Mouse (Mus musculus) lung, adult 2 months (tissue): ENCODE results near the gene H2afj. TPM values are rescaled to one million over a fixed set of nuclear protein-coding genes. Genes with fewer than 3 reads are reported as not detected.

Experiments
- DNase-seq: peaks from one replicate; pipeline ENCODE4 v3.0.0; 2022
- H3K4me1 ChIP-seq: fragments of 200-500 bp; 2 replicates; pipeline ENCODE4 v1.6.1; 2011; ENCODE audit warnings: low read length; ENCODE audit not compliant: control insufficient read depth, insufficient read depth
- H3K4me3 ChIP-seq: fragments of 200-500 bp; replicated peaks from 2 replicates; pipeline ENCODE3; 2011; ENCODE audit warnings: low read depth, mild to moderate bottlenecking, control low read depth, low read length; ENCODE audit errors: extremely low read depth
- CTCF ChIP-seq: fragments of 200-500 bp; IDR thresholded peaks from 2 replicates; pipeline ENCODE4 v1.5.1; 2011; ENCODE audit warnings: mild to moderate bottlenecking, low read length, control low read depth; ENCODE audit not compliant: insufficient read depth
- POLR2A ChIP-seq: fragments of 200-500 bp; IDR thresholded peaks from 2 replicates; pipeline ENCODE4 v1.6.1; 2011; ENCODE audit warnings: low read depth, mild to moderate bottlenecking, control low read depth, low read length, borderline replicate concordance; ENCODE audit errors: extremely low read depth
- WGBS: fragments of 180-500 bp; shearing (Covaris S2); methylation state at CpG from one replicate; pipeline ENCODE4 v1.1.7; 2018; 5-methylcytosine and 5-hydroxymethylcytosine counted together
- polyA plus RNA-seq: library from polyadenylated mRNA; depleted of rRNA; stranded (reverse); fragments of >200 nt; gene quantifications from 2 replicates; pipeline ENCODE4 v1.2.3, GENCODE M21; 2012; rRNA removed

The H2afj gene
- polyA plus RNA-seq, result 242 and 409 TPM in 2 replicates

- H3K4me1 ChIP-seq, result peaks cover 5% of the 10 kb centered on the region; the same call in 1 of the 2 replicates
- H3K4me3 ChIP-seq, result peak within 1 kb of the TSS; percentile 71
- no peak for TF ChIP-seq CTCF
- TF ChIP-seq POLR2A, result peak; percentile 76; the same call in 1 of the 2 replicates
- WGBS, result under 1% methylated on average over 34 of the region's 34 CpGs
- DNase-seq, result peak; percentile 99
These were observed at the start of gene H2afj for GRCm38 (mm10) chr6:136808014-136808417. Gene H2afj, plus strand, starts transcription at chr6:136808244.

- no peak for DNase-seq
- no peak for TF ChIP-seq POLR2A
- no peak for TF ChIP-seq CTCF
- H3K4me1 ChIP-seq, result no peaks in the 10 kb centered on the region
- H3K4me3 ChIP-seq, result no peak overlapping the region
- 5% methylated on average over 1 of the region's 1 CpGs for WGBS
These were observed 44.1 kb upstream of the H2afj start for GRCm38 (mm10) chr6:136763912-136764311.

- Histone ChIP-seq H3K4me1 (no peaks in the 10 kb centered on the region; the same call in 1 of the 2 replicates), H3K4me3 (no peak overlapping the region)
- DNase-seq, result no peak
- WGBS, result 64% methylated on average over 8 of the region's 8 CpGs
- no peak for TF ChIP-seq POLR2A
- no peak for TF ChIP-seq CTCF
These were observed 38.9 kb upstream of the H2afj start for GRCm38 (mm10) chr6:136769143-136769542.

GRCm38 (mm10) chr6:136769859-136770258 lies 38.2 kb upstream of the H2afj start:
- TF ChIP-seq CTCF, result no peak
- TF ChIP-seq POLR2A, result no peak
- Histone ChIP-seq H3K4me3 (no peak overlapping the region), H3K4me1 (no peaks in the 10 kb centered on the region; the same call in 1 of the 2 replicates)
- WGBS, result 65% methylated on average over 7 of the region's 7 CpGs
- no peak for DNase-seq

- Histone ChIP-seq H3K4me3 (no peak overlapping the region), H3K4me1 (no peaks in the 10 kb centered on the region)
- TF ChIP-seq CTCF, result no peak
- no peak for TF ChIP-seq POLR2A
- 81% methylated on average over 1 of the region's 1 CpGs for WGBS
- no peak for DNase-seq
These were observed 31.7 kb upstream of the H2afj start for GRCm38 (mm10) chr6:136776392-136776791.

- DNase-seq, result no peak
- H3K4me1 ChIP-seq, result no peaks in the 10 kb centered on the region
- no peak for TF ChIP-seq CTCF
- TF ChIP-seq POLR2A, result no peak
- no peak within 1 kb of the TSS for H3K4me3 ChIP-seq
- 79% methylated on average over 20 of the region's 20 CpGs for WGBS
These were observed 26.6 kb upstream of the H2afj start, which contains the start of gene Gucy2c for GRCm38 (mm10) chr6:136781377-136781986. Gene Gucy2c, minus strand, starts transcription at chr6:136781765.

- DNase-seq, result no peak
- TF ChIP-seq POLR2A (no peak), CTCF (no peak)
- 72% methylated on average over 12 of the region's 12 CpGs for WGBS
- Histone ChIP-seq H3K4me1 (no peaks in the 10 kb centered on the region), H3K4me3 (no peak overlapping the region)
These were observed 25.9 kb upstream of the H2afj start for GRCm38 (mm10) chr6:136782146-136782545.

- TF ChIP-seq POLR2A, result no peak
- WGBS, result 73% methylated on average over 9 of the region's 9 CpGs
- H3K4me3 ChIP-seq, result no peak overlapping the region
- H3K4me1 ChIP-seq, result no peaks in the 10 kb centered on the region
- DNase-seq, result no peak
These were observed 25.3 kb upstream of the H2afj start for GRCm38 (mm10) chr6:136782761-136783160.

- WGBS, result 33% methylated on average over 5 of the region's 5 CpGs
- peak; percentile 41 for DNase-seq
- TF ChIP-seq CTCF, result no peak
- no peak for TF ChIP-seq POLR2A
- Histone ChIP-seq H3K4me1 (peaks cover 5% of the 10 kb centered on the region), H3K4me3 (no peak overlapping the region)
These were observed 18.6 kb upstream of the H2afj start for GRCm38 (mm10) chr6:136789391-136789971.

GRCm38 (mm10) chr6:136792884-136793758 lies 14.9 kb upstream of the H2afj start:
- WGBS, result 38% methylated on average over 16 of the region's 16 CpGs
- no peak for TF ChIP-seq CTCF
- TF ChIP-seq POLR2A, result no peak
- H3K4me3 ChIP-seq, result no peak overlapping the region
- peaks cover 5% of the 10 kb centered on the region for H3K4me1 ChIP-seq
- DNase-seq, result no peak
